Mouse (Mus musculus): ENCODE measurements around the gene Tpgs1.
"Not testable (repeated sequence)": the region's sequence is repeated elsewhere in the genome, so short reads cannot be mapped to it uniquely, and the experiment has no call there.

The Tpgs1 gene

DNA sequence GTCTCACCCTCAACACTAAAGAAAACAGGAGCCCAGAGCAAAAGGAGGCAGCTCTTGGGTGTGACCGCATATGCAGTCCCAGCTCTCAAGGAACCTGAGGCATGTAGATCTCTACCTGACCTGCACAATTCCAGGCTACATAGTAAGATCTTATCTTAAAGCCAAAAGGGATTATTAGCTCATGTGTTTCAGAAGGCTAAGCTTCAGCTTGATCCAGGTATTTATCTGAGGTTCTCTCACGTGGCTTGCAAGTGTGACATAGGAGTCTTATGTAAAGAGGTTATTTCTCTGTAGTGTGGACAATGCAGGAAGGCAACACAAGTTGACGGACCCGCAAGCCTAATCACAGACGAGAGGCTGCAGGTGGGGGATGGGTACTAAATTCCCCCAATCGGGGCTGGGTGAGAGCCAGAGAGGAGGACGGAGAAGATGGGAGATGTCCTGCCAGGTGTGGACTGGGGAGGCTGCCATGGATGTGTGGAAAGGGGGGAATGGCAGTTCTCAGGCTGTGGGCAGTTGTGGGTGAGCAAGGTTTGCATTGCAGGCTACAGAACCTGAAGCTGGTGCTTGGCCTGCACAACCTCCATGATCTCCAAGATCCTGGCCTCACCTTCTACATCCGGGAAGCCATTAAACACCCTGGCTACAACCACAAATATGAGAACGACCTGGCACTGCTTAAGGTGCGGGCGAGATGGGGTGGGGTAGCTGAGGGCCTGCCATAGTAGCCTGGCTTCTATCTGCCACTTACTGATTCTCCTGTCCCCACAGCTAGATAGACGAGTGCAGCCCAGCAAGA lies 24.6 kb downstream of the Tpgs1 start:
- DNase-seq = no peak

- no peak for DNase-seq
These were observed 25.1 kb downstream of the Tpgs1 start for GRCm38 (mm10) chr10:79694379-79694655.

GRCm38 (mm10) chr10:79695231-79696128 lies 26.3 kb downstream of the Tpgs1 start:
- peak; percentile 76 for DNase-seq

DNA sequence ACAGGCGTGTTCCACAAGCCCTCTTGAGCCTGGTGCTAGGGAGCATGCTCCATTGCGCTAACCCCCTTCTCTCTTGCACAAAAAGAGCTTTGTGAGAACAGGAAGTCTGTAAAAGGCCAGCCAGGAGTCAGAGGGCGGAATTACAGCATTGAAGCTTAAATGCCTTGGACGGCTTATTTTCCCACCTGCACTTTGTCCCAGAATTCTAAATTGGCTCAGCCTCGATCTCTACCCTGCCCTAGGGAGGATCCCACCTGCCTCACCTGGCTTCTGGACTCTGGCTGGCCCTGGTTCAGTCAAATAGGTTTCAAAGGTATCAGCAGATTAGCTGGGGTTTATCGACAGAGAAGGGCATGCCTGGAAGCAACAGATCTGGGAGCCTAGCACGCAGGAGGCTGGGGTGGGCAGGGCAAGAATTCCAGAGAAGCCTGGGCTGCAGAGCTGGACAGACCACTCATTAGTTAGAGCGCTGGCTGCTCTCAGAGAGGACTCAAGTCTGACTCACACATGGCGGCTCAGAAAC lies 27.0 kb downstream of the Tpgs1 start:
- DNase-seq = no peak

GRCm38 (mm10) chr10:79697916-79698315 lies 28.7 kb downstream of the Tpgs1 start:
- no peak for DNase-seq

DNA sequence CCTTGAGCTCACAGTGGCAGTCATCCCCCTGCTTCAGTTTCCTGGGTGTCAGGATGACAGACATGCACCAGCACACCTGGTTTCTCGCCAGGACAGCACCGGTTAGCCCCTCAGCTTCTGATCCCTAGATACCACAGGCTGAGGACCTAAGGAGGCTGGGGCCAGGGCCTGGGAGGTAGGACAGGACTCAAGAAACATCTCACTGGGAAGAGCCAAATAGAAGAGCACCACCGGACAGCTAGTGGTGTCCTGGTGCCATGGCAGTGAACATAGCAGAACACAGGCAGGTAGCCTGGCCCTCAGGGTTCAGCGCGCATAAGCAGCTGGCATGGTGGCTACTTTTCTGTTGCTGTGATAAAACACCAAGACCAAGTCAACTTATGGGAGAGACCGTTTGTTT lies 29.3 kb downstream of the Tpgs1 start:
- no peak for DNase-seq

- no peak for DNase-seq
These were observed 31.5 kb downstream of the Tpgs1 start for GRCm38 (mm10) chr10:79700676-79701075.

GRCm38 (mm10) chr10:79701443-79702129 lies 32.4 kb downstream of the Tpgs1 start:
- DNase-seq = no peak

GRCm38 (mm10) chr10:79702970-79703369 lies 33.8 kb downstream of the Tpgs1 start:
- DNase-seq = not testable (repeated sequence)

- DNase-seq = no peak
These were observed 34.4 kb downstream of the Tpgs1 start for GRCm38 (mm10) chr10:79703541-79703940.

DNA sequence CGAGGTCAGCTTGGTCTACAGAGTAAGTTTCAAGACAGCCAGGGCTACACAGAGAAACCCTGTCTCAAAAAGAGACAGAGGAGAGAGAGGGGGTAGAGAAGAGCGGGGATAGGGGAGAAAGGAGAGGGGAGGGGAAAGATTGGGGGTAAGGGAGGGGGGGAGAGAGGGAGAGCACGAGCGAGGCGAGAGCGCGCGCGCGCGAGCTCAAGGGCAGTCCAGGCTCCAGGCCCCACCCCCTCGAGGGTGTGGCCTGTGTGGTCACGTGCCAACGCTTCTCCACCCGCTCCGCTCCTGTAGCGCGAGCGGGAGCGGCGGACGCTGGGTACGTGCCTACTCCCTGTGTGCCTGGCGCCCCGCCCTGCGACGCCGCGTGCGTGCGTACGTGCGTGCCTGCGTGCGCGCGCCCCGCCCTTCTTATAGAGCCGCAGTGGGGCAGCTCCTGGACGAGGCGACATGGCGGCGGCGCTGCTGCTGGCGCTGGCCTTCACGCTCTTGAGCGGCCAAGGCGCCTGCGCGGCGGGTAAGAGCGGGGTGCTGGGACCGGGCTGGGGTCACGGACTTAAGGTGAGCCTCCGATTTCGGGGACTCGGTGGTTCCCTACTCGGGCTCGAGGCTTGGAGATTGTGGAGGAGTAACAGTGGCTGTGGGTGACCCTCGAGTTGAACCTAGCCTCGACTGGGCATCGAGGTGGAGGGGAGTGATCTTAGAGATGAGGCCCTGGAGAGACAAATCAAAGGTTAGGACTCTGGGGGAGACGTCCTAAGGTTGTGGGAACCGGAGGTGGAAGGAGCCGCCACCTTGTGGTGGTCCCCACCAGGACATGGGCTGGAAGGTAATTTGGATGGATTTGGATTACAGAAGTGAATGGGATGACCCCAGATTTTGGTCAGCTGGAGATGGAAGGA lies 35.1 kb downstream of the Tpgs1 start, which contains the start of gene Bsg:
Gene Bsg, plus strand, starts transcription at position 427 of the 905 bp plus-strand sequence.
- DNase-seq = peak; percentile 99

DNA sequence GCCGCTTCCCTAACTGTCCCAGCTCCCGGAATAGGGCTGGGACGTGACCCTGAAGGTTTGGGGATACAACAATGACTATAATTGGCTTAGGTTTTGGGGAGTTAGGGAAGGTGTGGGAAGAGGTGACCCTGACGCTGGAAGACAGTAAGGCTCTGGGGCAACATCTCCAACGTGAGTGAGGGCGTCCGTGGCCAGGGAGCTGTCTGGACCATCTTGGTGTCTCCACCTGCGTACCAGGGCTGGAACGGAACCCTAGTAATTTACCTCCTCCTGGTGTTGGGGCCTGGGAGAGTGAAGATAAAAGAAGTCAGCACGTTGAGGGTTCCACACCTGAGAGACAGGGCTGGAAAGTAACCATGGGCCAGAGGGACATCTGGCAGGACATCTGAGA lies 35.8 kb downstream of the Tpgs1 start:
- DNase-seq = no peak

DNA sequence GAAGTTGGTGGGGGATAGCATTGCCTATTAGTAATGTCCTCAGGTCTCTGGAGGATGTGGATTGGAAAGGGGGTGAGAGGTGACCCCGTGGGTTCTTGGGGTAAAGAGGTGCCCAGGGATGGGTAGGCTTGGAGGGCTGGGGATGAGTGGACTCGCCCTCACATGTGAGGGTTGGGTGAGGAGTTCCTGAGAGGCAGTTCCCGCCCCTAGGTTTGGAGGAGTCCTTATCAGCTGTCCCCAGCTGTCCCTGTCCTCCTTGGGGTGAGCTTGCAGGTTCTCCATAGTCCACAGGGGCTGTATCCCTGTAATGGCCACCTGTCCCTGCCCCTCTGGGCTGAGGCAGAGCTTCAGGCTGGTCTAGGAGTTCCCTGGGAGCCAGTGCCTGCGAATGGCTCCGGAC lies 36.8 kb downstream of the Tpgs1 start:
- no peak for DNase-seq

GRCm38 (mm10) chr10:79706406-79707094 lies 37.4 kb downstream of the Tpgs1 start:
- no peak for DNase-seq

DNA sequence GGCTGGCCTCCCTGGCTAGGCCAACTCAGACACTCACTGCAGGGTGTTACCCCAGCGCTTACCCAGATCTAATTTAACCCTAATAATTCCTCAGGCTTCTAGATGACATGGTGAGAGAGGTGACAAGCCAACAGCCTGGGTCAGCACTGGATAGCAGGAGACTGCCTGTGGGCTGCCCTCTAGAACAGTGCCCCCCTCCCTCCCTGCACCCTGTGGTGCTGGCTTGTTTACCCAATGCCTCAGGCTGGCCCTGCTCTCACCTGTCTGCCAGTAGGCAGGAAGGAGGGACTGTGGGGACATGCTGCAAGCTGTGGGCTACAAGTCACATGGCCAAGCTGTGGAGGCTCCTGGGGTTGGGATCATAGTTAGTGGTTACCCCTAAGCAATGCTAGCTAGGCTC lies 38.0 kb downstream of the Tpgs1 start:
- no peak for DNase-seq

- no peak for DNase-seq
These were observed 38.6 kb downstream of the Tpgs1 start for GRCm38 (mm10) chr10:79707759-79708158.

DNA sequence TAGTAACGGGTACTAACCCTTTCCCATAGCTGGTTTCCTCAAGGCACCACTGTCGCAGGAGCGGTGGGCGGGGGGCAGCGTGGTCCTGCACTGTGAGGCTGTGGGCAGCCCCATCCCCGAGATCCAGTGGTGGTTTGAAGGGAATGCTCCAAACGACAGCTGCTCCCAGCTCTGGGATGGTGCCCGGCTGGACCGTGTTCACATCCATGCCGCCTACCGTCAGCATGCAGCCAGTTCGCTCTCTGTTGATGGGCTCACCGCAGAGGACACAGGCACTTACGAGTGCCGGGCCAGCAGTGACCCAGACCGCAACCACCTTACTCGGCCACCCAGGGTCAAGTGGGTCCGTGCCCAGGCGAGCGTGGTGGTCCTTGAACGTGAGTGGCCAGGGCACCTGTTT lies 39.5 kb downstream of the Tpgs1 start:
- no peak for DNase-seq

- no peak for DNase-seq
These were observed 40.1 kb downstream of the Tpgs1 start for GRCm38 (mm10) chr10:79709307-79709706.

- no peak for DNase-seq
These were observed 42.9 kb downstream of the Tpgs1 start for GRCm38 (mm10) chr10:79712029-79712428.

DNA sequence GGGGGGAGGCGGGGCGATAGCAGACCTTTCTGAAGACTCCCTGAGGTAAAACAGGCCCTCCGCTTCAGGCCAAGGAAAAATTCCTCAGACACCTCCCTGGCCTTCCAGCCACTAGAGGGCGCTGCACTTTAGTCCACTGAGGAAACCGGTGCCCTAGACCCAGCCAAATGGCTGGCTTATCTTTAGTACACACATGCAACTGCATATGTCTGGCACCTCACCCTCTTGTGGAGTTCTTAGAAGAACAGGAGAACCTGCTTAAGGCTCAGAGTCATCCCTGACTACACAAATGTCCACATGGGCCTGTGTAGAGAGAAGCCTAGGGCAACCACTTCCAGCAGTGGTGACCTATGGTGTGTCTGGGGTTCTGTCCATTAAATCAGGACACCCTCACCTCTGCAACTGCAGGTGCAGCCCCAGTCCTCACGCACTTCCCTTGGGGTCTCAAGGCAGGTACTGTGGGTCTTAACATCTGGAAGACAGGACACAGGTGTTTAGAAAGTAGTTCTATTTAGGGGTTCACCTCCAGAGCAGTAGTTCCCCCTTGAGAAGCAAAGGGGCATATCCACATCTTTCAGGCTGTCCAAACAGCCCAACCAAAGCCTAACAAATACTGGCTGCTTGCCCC lies 43.4 kb downstream of the Tpgs1 start:
- peak; percentile 90 for DNase-seq

DNA sequence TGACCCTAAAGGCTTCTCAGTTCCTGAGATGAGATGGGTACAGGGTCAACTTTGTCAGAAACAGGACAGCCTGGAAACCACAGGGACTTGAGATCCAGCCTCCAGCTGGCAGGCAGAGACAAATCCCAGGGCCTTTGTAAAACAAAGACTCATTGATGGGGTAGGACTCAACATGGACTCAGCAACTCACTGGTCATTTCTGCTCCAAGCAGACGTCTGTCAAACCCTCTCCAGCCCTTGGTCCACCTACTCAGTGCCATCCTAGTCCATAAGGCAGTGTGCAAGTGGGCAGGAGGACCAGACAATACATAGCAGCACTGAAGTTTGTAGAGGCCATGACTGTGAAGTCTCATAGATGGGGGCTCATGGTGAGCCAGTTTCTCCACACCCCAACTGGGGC lies 44.0 kb downstream of the Tpgs1 start:
- DNase-seq = no peak
